Comparison of ENCODE assay signal across 8 mouse cellular contexts in the genomic region with DNA sequence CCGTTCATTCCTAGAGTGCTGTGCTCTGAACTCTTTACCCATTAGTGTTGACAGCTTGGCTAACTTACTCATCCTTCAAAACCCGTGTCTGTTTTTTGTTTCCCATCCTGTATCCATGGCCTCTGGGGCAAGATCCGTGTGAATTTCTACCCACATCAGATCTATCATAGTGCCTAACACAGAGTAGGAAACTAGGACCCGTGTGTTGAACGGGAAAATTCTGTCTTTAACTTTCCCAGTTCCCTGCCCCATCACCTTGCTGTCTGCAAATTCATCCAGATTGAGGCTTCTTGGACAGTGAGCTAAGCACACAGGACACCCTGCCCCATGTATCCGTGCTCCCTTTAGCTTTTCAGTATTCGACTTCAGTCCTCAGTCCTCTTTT. TPM values are rescaled to one million over a fixed set of nuclear protein-coding genes. Genes with fewer than 3 reads are reported as not detected.
DNase-seq lines count a peak whose midpoint lies in the region; ATAC-seq and TF ChIP-seq lines count a peak whose summit lies in the region.

No protein-coding gene starts in this region.

- no peak; the same call in 1 of the 2 replicates for TF ChIP-seq POLR2A in embryonic fibroblast, embryonic 13.5 days (IDR thresholded peaks at IDR 0.05; ENCODE audit: low read depth, low read length)

- H3K4me1 ChIP-seq in lung, embryonic 15.5 days: peaks cover 18% of the 10 kb centered on the region
- H3K4me1 ChIP-seq in embryonic fibroblast, embryonic 13.5 days (ENCODE audit: control insufficient read depth, insufficient read depth, low read length): peaks cover 7% of the 10 kb centered on the region
- peaks cover 16% of the 10 kb centered on the region for H3K4me1 ChIP-seq in limb, embryonic 10.5 days
- peaks cover 26% of the 10 kb centered on the region for H3K4me1 ChIP-seq in neural tube, embryonic 15.5 days

- DNase-seq in lung, postnatal 10 days: no peak
- no peak for DNase-seq in limb, embryonic 10.5 days (ENCODE audit: low spot score)
- DNase-seq in right cerebral cortex, postnatal 14 days: no peak
- DNase-seq in c-Kit-positive CD71-positive TER-119-positive erythroid progenitor cells, embryonic 14.5 days (ENCODE audit: low spot score): no peak

- H3K9ac ChIP-seq in lung, embryonic 15.5 days: peak overlapping the region; percentile 73
- H3K9ac ChIP-seq in neural tube, embryonic 15.5 days (replicated peaks): peak overlapping the region; percentile 72

- peak; percentile 24; the same call in 1 of the 2 replicates for ATAC-seq in lung, embryonic 15.5 days (ENCODE audit: borderline replicate concordance, extremely low read depth, low FRiP score, low TSS enrichment)
- peak; percentile 39 for ATAC-seq in neural tube, embryonic 15.5 days (ENCODE audit: low FRiP score)
- ATAC-seq in monocyte, adult 5-6 weeks (replicated peaks; ENCODE audit: insufficient number of reproducible peaks, low FRiP score, low TSS enrichment, poor library complexity, severe bottlenecking): no peak

- H3K4me2 ChIP-seq in lung, embryonic 15.5 days: peak overlapping the region; percentile 84
- H3K4me2 ChIP-seq in neural tube, embryonic 15.5 days: peak overlapping the region; percentile 93

- H3K9me3 ChIP-seq in lung, embryonic 15.5 days: no peaks in the 10 kb centered on the region
- H3K9me3 ChIP-seq in limb, embryonic 10.5 days (replicated peaks): no peaks in the 10 kb centered on the region
- H3K9me3 ChIP-seq in neural tube, embryonic 15.5 days (replicated peaks): no peaks in the 10 kb centered on the region

- under 1% methylated on average over 7 of the region's 7 CpGs for WGBS in lung, embryonic 15.5 days
- WGBS in limb, embryonic 10.5 days: 1% methylated on average over 7 of the region's 7 CpGs
- WGBS in neural tube, embryonic 15.5 days: 0% methylated on average over 7 of the region's 7 CpGs

- H3K27me3 ChIP-seq in lung, embryonic 15.5 days: no peaks in the 10 kb centered on the region
- no peaks in the 10 kb centered on the region for H3K27me3 ChIP-seq in limb, embryonic 10.5 days (ENCODE audit: low read depth, poor library complexity, severe bottlenecking)
- no peaks in the 10 kb centered on the region for H3K27me3 ChIP-seq in neural tube, embryonic 15.5 days (replicated peaks)

- no peak for TF ChIP-seq CTCF in embryonic fibroblast, embryonic 13.5 days (IDR thresholded peaks at IDR 0.05; ENCODE audit: borderline replicate concordance, insufficient read depth, low read length)

- H3K4me3 ChIP-seq in lung, embryonic 15.5 days: peak overlapping the region; percentile 95
- peak overlapping the region; percentile 83 for H3K4me3 ChIP-seq in embryonic fibroblast, embryonic 13.5 days (ENCODE audit: insufficient read depth, low read length)
- H3K4me3 ChIP-seq in limb, embryonic 10.5 days: peak overlapping the region; percentile 93
- peak overlapping the region; percentile 90 for H3K4me3 ChIP-seq in neural tube, embryonic 15.5 days (replicated peaks)

- H3K36me3 ChIP-seq in lung, embryonic 15.5 days: no peaks in the 10 kb centered on the region
- peaks cover 26% of the 10 kb centered on the region for H3K36me3 ChIP-seq in limb, embryonic 10.5 days
- H3K36me3 ChIP-seq in neural tube, embryonic 15.5 days: peaks cover 12% of the 10 kb centered on the region

- no peak overlapping the region; the same call in 1 of the 2 replicates for H3K27ac ChIP-seq in lung, embryonic 15.5 days
- peak overlapping the region; percentile 17 for H3K27ac ChIP-seq in embryonic fibroblast, embryonic 13.5 days (ENCODE audit: insufficient read depth, low read length)
- H3K27ac ChIP-seq in limb, embryonic 10.5 days: peak overlapping the region; percentile 88
- peak overlapping the region; percentile 78 for H3K27ac ChIP-seq in neural tube, embryonic 15.5 days (replicated peaks)

RNA-seq across cellular contexts. Expression of a gene that starts 0.5 kb away (rescaled TPM):
- polyA plus RNA-seq in lung, embryonic 15.5 days (2015; fragmentation: Nextera tagmentation; extraction: Ambion mirVana): 80.8 and 84.0 TPM in 2 replicates
- polyA plus RNA-seq in embryonic fibroblast, embryonic 13.5 days (2011; ENCODE audit: insufficient read length, low read depth, missing spikeins): 80.1 and 83.5 TPM in 2 replicates
- polyA plus RNA-seq in limb, embryonic 10.5 days (2016; fragmentation: Nextera tagmentation; extraction: Ambion mirVana): 138 and 157 TPM in 2 replicates
- 100 and 102 TPM in 2 replicates for polyA plus RNA-seq in neural tube, embryonic 15.5 days (2015; fragmentation: Nextera tagmentation; extraction: Ambion mirVana)
- 42.0 to 59.0 TPM (median 59.0 TPM) in 3 replicates for total RNA-seq in monocyte, adult 5-6 weeks (2017)

RNA-seq across cellular contexts. Expression of a gene that starts 1.0 kb away (rescaled TPM):
- polyA plus RNA-seq in lung, embryonic 15.5 days (2015; fragmentation: Nextera tagmentation; extraction: Ambion mirVana): 9.8 and 9.9 TPM in 2 replicates
- 2.8 and 4.8 TPM in 2 replicates for polyA plus RNA-seq in embryonic fibroblast, embryonic 13.5 days (2011; ENCODE audit: insufficient read length, low read depth, missing spikeins)
- 11.8 and 12.3 TPM in 2 replicates for polyA plus RNA-seq in limb, embryonic 10.5 days (2016; fragmentation: Nextera tagmentation; extraction: Ambion mirVana)
- 7.4 and 7.6 TPM in 2 replicates for polyA plus RNA-seq in neural tube, embryonic 15.5 days (2015; fragmentation: Nextera tagmentation; extraction: Ambion mirVana)
- total RNA-seq in monocyte, adult 5-6 weeks (2017): 3.0 to 9.0 TPM (median 6.5 TPM) in 3 replicates

RNA-seq across cellular contexts. Expression of a gene that starts 58.6 kb away (rescaled TPM):
- polyA plus RNA-seq in lung, embryonic 15.5 days (2015; fragmentation: Nextera tagmentation; extraction: Ambion mirVana): 9.7 and 10.1 TPM in 2 replicates
- 6.6 and 8.6 TPM in 2 replicates for polyA plus RNA-seq in embryonic fibroblast, embryonic 13.5 days (2011; ENCODE audit: insufficient read length, low read depth, missing spikeins)
- 13.1 and 15.6 TPM in 2 replicates for polyA plus RNA-seq in limb, embryonic 10.5 days (2016; fragmentation: Nextera tagmentation; extraction: Ambion mirVana)
- 6.7 and 7.7 TPM in 2 replicates for polyA plus RNA-seq in neural tube, embryonic 15.5 days (2015; fragmentation: Nextera tagmentation; extraction: Ambion mirVana)
- total RNA-seq in monocyte, adult 5-6 weeks (2017): 0.48 to 1.3 TPM in 2 of 3 replicates, not detected in the other

RNA-seq across cellular contexts. Expression of a gene that starts 58.7 kb away (rescaled TPM):
- 8.0 and 8.6 TPM in 2 replicates for polyA plus RNA-seq in lung, embryonic 15.5 days (2015; fragmentation: Nextera tagmentation; extraction: Ambion mirVana)
- polyA plus RNA-seq in embryonic fibroblast, embryonic 13.5 days (2011; ENCODE audit: insufficient read length, low read depth, missing spikeins): 1.5 and 1.6 TPM in 2 replicates
- 12.8 and 13.8 TPM in 2 replicates for polyA plus RNA-seq in limb, embryonic 10.5 days (2016; fragmentation: Nextera tagmentation; extraction: Ambion mirVana)
- polyA plus RNA-seq in neural tube, embryonic 15.5 days (2015; fragmentation: Nextera tagmentation; extraction: Ambion mirVana): 18.5 and 19.9 TPM in 2 replicates
- 0.11 to 1.8 TPM in 2 of 3 replicates, not detected in the other for total RNA-seq in monocyte, adult 5-6 weeks (2017)
